Mouse (Mus musculus): ENCODE measurements around the gene Gpc2.
A peak's percentile ranks its signal among the peaks of the same experiment; 100 is the strongest.

Gene Gpc2

DNA sequence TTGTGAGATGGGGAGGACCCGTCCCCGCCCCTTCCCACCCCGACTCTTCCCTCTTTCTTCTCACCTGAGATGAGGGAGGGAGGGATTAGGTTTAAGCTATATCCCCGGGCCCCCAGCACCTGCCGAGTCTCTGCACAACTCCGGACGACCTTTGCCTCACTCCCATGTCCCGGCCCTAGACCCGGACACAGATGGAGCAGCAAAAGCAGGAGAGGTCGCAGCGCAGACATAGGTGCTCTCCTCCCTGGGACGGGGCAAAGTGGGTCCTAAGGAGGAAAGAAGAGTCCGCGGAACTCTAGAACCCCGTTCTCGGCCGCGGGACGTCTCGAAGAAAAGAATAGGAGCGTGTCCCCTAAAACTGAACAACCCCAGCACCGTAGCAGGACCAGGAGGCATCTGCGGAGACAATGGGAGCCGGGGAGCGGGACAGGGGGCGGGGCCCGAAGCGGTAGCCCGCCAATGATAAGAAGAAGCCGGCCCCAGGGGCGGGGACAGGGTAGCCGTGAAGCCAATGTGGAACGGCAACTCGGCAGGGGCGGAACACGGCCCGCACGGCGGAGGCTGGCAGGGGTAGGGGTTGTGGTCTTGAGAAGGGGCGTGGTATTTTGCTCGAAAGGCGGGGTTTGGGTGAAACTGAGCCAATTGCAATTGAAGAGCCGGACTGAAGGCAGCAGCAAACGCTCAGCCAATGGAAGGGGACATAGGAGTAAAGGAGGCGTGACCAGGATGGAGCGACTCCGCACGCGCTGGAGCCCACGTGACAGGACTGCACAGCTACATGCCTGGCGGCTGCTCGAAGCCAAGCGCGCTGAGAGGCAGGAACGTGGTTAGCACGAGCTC, at the start of gene Gpc2, which contains the start of the genes Gm43720 and Stag3:
Gene Gpc2, minus strand, starts transcription at position 421 of the 840 bp plus-strand sequence.
Gene Gm43720, minus strand, starts transcription at position 374 of the 840 bp plus-strand sequence.
Gene Stag3, plus strand, starts transcription at position 656 of the 840 bp plus-strand sequence.
- peak; percentile 58 to 64 for DNase-seq (ENCODE audit: low spot score in 2 of 2)

DNA sequence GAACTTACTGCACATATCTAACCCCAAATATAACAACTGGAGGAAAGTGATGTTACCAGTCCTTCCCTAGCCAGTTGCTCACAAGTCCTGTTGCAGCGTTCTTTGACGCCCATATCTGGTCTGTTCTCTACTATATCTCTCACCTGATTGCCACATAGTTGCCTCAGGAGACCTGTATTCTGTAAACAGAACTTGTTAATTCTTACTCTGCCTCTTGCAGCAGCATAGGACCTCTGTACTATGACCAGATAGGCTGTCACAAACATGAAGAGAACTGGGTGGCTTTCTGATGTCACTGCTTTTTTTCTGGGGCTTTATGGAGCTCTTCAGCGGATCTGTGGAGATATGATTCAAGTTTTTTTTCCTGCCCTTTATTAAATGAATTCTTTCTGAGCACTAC, 33.0 kb upstream of the Gpc2 start:
- DNase-seq (ENCODE audit: low spot score in 2 of 2) = no peak

GRCm38 (mm10) chr5:138299613-138300012, 19.8 kb upstream of the Gpc2 start:
- no peak for DNase-seq (ENCODE audit: low spot score in 2 of 2)

DNA sequence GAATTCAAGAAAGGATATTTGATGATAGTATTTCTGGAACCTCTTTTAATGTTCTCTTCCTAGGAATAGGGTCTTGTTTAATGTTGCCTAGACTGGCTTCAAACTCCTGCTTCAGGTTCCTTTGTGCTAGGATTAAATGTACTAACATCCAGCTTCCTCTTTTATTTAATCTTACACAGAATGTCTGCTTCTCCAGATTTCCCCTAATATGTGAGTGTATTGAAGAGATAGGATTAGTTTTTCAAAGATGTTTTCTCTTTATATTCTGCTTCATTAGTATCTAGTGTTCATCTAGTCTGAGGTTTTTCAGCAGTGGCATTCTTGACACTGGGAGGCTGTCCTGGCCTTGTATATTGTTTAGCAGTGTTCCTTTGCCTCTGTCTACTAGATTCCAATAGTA, 14.4 kb upstream of the Gpc2 start:
- no peak for DNase-seq (ENCODE audit: low spot score in 2 of 2)

GRCm38 (mm10) chr5:138291638-138292037, 11.8 kb upstream of the Gpc2 start:
- DNase-seq (ENCODE audit: low spot score in 2 of 2) = no peak

DNA sequence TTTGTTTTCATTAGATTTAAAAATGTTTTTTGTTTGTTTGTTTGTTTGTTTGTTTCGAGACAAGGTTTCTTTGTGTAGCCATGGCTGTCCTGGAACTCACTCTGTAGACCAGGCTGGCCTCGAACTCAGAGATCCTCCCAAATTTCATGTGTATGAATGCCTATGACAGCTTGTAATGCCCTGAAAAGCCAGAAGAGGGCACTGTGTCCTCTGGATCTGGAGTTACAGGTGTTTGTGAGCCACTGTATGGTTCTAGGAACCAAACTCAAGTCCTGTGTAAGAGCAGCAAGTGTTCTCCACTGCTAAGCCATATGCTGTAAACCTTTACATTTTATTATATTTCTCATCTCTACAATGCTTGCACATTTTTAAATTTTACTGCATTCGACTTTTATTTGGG, 8.1 kb upstream of the Gpc2 start:
- DNase-seq (ENCODE audit: low spot score in 2 of 2) = no peak

GRCm38 (mm10) chr5:138283540-138283939, 3.7 kb upstream of the Gpc2 start:
- DNase-seq (ENCODE audit: low spot score in 2 of 2) = no peak

- no peak for DNase-seq (ENCODE audit: low spot score in 2 of 2)
These were observed 2.0 kb upstream of the Gpc2 start for GRCm38 (mm10) chr5:138281798-138282197.

DNA sequence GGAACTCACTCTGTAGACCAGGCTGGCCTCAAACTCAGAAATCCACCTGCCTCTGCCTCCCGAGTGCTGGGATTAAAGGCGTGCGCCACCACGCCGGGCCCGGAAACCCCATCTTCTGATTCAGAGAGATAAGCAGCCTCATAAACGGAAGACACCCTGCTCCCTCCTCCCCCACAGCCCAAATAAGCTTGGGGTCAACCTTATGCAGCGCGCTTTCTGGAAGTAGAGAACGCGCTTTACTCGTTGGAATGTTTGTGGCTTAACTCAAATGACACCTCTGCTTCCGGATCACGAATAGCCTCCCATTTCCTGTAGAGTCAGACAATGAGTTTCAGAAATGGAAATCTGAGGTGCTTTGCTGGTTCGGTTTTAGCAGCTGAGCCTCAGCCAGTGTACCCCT, 1.0 kb upstream of the Gpc2 start:
- DNase-seq (ENCODE audit: low spot score in 2 of 2) = no peak

DNA sequence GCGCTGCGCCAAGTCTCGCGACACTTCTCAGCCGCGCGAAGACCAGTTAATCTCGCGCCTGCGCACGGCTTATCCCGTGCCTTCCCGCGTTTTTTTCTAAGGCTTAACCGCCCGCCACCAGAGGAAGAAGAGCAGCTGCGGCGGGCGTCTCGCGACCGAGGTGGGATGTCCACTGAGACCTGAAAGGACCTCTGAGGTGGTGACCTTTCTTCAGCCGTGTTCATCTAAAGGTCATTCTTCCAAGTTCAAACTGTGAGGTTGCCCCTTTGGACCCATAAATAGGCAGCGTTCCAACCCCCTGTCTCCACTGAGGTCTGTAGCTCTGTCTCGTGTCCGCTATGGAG, 592 bp upstream of the Gpc2 start:
- no peak for DNase-seq (ENCODE audit: low spot score in 2 of 2)

DNA sequence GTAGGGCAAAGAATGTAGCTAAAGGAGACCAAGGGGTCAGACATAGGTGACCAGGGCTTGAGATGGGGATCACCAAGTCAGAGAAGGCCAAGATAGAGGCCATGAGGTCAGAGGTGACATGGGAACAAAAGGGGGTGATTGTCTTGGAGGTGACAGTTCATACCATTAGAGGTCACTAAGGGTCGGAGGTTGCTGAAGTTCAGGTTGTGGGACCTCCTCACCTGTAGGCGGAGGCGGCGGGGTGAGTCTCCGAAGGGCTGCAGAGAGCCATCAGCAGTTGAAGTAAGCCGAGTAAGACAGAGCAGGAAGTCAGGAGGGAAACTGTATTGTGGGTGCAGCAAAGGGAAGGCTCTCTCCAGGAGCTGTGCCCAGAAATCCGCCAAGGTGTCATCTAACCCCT, 1.8 kb downstream of the Gpc2 start:
- DNase-seq (ENCODE audit: low spot score in 2 of 2) = no peak

- no peak for DNase-seq (ENCODE audit: low spot score in 2 of 2)
These were observed 4.4 kb downstream of the Gpc2 start for GRCm38 (mm10) chr5:138275216-138276050.

GRCm38 (mm10) chr5:138274186-138274585, 5.6 kb downstream of the Gpc2 start:
- no peak for DNase-seq (ENCODE audit: low spot score in 2 of 2)

DNA sequence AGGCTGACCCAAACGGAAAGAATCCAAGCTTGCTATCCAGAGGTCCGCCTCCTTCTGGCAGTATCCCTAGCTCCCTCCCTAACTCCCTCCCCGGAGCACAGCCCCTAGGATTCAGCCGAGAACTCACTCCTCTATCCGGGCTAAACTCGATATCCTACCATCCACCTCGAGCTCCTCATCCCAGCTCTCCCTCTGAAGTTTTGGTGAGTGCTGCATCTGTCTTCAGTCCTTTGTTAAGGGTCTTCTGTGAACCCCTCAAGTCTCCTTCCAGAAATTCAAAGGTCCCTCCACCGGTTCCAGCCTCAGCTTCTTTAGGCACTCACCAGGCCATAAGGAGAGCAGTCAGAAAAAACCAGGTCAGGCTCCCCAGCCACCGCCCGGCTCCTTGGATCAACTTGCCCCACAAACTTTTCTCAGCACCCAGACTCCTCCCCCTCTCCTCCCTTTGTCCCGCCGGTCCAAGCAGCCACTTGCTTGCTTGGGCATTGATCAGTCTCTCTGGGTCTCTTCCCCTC, 7.3 kb downstream of the Gpc2 start, which contains the start of gene Gal3st4:
Gene Gal3st4, minus strand, starts transcription at position 432 of the 515 bp plus-strand sequence.
- no peak for DNase-seq (ENCODE audit: low spot score in 2 of 2)

DNA sequence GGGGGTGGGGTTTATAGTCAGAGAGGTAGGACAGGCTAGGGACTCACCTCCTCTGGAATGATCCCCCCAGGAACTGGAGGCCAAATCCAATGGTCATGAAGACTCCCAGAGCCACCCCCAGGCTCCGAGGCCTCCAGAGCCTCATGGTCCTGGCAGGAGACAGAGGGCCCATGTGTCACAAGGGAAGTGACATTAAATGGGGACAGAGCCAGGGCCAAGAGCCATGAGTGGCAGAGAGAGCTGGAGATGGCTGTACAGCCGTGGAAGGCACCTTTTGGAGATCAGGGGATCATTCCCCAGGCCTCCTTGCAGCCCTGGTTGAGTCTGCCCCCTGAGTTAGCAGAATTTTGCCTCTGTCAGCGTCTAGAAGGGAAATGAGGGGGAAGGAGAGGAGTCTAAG, 8.6 kb downstream of the Gpc2 start:
- DNase-seq (ENCODE audit: low spot score in 2 of 2) = no peak

DNA sequence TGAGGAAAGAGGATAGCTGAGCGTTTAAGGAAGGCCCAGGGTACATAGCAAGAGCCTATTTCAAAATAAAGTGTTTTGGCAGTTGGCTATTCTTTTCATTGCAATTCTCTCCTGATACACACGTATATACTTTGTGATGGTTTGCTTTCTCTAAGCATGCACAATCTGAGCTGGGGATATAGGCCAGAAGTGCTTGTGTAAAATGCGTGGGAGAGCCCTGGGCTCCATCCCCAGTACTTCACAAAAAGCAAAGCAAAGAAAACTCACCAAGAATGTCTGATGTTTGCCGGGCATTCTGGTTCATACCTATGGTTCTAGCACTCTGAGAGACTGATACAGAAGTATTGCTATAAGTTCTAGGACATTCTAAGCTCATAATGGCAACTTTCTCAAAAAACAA, 10.8 kb downstream of the Gpc2 start:
- DNase-seq (ENCODE audit: low spot score in 2 of 2) = no peak

DNA sequence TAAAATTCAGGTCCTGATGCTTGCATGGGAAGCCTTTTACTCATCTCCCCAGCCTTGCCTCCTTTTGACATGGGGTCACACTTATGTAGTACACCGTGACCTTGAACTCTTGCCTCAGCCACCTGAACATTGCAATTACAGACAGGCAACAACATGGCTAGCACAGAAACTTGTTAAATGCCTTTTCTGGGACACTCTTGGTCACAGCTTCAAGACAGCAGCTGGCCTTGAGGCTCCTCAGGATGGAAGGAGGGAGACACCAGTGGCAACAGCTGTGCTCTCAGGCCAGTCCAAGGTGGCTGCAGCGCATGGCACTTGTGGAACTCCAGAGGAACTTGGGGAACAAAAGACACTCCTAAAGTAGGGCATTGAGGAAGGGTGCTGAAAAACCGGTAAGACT, 12.7 kb downstream of the Gpc2 start:
- no peak for DNase-seq (ENCODE audit: low spot score in 2 of 2)

DNA sequence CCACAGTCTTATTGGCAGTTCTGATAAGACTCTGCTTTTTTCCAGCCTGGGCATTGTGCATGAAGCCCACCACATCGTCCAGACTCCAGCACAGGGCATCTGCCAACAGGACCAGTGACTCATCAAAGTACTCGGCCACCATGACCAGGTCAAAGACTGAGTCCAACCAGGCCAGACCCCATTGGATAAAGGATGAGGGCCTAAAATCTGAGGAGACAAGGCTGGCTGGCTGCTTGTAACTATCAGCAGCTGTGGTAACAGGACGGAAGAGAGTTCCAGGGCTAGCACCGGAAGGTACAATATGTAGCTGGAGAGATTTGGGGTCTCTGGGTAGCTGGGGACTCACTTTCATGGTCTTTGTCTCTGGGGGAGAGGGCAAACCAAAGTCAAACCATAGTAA, 14.1 kb downstream of the Gpc2 start:
- DNase-seq (ENCODE audit: low spot score in 2 of 2) = no peak

DNA sequence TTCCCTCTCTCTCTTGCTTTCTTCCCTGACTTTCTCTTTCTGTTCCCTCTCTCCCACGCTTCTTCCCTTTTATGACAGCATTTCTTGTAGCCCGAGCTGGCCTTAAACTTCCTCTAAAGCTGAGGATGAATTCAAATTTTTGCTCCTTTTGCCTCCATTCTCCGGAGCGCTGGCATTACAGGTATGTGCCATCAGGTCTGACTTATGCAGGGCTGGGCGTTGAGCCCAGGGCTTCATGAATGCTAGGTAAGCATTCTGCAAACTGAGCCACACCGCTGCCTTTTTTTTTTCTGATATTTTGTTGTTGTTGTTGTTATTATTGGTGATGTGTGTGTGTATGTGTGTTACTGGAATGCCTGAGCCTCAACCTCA, 15.6 kb downstream of the Gpc2 start:
- DNase-seq (ENCODE audit: low spot score in 2 of 2) = no peak

GRCm38 (mm10) chr5:138263260-138264206, 16.3 kb downstream of the Gpc2 start, which contains the start of gene BC037034:
BC037034 (minus strand) TSS chr5:138264033.
- DNase-seq (ENCODE audit: low spot score in 2 of 2) = peak; percentile 69 to 91

DNA sequence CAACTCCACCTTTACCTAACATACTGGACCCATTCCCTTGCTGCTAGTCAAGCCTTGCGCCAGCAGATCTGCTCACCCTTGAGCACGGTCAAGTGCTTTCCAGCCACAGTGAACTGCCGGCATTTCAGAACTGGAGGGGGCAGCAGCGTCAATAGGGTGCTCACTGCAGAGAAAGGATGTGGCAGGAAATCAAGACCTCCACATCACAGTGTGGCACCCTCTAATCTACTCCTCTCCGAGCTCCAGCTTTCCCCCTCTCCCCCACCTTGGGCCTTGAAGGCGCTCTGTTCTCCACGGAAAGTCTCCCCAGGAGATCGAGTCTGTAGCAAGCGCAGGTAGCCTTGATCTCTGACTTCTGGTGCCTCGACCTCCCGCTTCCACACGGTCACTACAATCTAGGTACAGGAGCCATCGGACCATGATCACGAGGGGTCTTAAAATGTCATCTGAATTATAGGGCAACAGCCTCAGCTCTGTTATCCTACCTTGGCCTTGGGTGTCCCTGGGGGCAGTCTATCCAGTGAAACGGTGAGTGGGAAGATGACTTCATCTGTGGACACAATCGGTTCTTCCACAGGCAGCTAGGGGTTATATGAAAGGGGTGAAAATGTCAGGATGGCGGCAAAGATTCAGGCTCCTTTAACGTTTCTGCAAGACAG, 17.1 kb downstream of the Gpc2 start:
- DNase-seq (ENCODE audit: low spot score in 2 of 2) = no peak

Data from left cerebral cortex, adult 9 months (tissue).